Mouse (Mus musculus) 3134 (cell line): ENCODE data around the gene Ttc7.

Source experiments
- DNase-seq: peaks from one replicate; pipeline ENCODE4 v3.0.0-alpha.2; 2011; ENCODE audit warnings: low spot score; ENCODE audit not compliant: insufficient read length; ENCODE audit errors: extremely low read depth

Gene Ttc7

DNA sequence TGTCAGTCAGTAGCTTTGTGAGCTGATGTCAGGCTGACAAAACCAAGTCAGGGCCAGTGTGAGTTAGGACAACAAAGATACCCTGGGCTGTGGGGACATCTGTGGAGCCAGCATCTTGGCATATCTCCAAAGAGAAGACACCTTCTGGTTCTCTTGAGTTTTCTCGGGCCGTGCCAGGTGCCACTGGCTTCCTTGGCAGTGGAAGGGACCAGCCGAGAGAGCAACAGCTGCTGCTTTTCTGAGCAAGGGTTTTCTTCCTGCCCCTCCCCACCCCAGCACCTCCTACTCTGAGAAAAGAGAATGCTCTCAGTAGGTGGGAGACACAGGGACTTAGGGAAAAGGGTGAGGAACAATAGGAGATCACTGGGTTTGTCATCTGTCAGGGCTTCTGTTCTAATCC lies 78.4 kb downstream of the Ttc7 start:
- DNase-seq: no peak

DNA sequence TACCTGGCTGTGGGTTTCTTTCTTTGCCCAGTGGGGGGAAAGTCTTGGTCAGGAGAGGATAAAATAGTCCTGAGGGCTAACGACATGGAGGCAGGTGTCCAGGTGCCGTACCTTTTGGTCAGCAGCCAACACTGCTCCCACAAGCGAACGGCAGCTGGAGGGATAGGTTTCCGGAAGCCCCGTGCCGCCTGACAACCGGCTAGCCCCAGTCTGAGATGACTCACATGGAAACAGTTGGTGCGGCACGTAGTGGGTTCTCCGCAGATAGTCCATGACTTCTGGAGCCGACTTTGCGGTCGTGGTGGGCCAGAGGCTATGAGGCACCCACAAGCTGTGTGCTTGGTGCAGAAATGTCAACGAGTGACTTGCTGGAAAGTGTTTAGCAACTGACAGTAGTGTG lies 81.4 kb downstream of the Ttc7 start:
- DNase-seq: no peak

DNA sequence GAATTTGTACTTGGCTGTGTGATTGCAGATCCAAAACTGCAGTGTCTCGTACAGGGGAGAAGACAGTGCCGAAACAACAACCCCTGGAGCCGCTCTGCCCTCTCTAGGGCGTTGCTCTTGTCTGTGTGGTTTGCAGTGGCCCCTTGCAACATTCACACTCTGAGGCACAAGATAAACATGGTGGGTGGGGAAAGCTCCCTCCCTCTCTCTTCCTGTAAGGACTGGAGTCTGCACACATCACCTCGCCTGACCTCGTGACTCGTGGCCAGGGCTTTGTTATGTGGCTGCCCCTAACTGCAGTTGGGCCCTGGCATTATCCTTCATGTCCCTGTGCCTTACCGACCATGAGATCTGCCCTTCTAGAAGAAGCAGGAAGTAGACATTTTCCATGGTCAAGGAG lies 82.6 kb downstream of the Ttc7 start:
- DNase-seq: no peak

DNA sequence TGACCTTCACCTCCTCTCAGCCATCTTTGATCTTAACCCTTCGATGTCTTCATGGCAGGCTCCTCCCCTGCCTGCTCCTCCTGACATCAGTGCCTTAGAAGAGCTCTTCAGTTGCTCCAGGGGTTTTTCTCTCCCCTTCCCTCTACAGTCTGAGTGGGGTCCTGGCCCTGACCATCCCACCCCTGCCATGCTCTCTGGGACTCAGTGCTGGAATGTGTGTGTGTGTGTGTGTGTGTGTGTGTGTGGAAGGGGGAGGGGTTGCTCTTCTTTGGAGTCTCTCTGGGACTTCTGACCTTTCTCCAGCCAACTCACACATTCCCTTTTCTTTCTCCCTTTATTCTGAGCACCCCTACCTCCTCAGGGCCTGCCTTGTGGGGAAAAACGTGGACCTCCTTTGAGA lies 83.8 kb downstream of the Ttc7 start:
- DNase-seq: no peak

DNA sequence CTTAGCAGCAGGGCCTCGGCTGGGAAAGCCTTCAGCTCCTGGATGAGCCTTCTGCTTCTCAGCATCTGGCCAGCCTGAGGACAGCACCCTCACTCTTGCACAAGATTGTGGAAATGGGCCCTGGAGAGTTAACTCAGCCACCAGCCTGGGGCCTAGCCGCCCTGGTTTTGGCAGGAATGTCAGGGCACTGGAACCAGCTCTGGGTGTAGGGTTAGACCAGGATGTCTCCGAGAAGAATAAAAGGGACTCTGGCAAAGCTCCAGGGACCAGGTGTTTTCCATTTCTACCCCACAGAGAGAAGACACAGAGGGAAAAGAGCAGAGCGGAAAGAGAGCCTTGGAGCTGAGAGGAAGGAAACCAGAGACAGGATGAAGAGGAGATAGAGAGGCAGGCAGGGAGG lies 84.5 kb downstream of the Ttc7 start:
- DNase-seq: no peak

DNA sequence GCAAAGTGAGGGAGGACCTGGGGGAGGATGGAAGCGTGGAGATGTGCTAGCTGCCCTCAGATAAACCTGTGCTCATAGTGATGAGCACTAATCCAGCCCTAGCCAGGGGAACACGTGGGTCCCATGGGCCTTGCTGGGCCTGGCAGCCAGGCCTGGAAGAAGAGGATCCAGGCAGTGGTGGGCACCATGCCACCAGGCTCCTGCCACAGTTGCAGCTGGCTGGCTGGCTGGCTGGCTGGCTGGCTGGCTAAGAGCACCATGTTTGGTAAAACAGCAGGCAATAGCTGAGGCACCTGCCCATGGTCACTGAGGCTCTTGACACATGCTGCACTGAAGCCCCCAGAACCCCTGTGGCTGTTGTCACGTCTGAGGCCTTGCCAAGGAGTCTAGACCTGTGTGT lies 85.0 kb downstream of the Ttc7 start:
- peak; percentile 83 for DNase-seq

DNA sequence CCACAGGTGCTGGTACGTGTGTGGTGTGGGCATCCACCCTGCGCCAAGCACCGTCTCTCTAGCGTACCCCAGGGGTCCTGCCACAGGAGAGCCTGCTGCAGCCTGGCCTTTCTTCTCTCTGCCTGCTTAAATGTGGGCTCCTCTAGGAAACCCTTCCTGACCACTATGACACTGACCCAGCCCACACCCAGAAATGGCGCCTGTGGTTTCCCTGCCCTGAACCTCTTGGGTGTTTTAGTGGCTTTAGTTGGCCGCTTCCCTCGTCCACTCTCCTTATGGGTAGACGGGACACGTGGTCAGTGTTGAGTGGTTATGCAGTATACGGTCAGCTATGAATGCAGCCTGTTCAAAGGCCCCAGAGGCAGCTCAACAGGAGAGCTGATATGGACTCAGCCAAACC lies 85.8 kb downstream of the Ttc7 start:
- peak; percentile 79 for DNase-seq

DNA sequence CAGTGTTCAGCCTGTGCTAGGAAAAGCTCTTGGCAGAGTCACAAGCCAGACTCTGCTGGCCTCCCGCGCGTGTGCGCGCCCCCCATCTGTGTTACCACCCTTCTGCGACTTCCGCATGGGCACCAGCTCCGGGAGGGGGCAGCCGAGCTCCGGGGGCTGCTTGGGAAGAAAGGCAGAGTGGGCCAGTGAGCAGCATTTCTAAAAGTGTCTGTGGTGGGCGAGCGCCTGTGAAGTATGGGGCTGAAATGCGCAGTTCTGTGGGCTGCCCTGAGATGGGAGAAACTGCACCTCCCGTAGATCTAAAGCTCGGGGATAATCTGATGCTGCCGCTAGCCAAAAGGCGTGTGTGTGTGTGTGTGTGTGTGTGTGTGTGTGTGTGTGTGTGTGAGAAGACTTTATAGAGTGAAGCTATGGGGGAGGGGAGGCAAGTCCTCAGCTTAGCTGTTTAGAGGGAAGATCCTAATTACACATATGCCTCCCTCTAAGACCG lies 86.6 kb downstream of the Ttc7 start:
- no peak for DNase-seq

DNA sequence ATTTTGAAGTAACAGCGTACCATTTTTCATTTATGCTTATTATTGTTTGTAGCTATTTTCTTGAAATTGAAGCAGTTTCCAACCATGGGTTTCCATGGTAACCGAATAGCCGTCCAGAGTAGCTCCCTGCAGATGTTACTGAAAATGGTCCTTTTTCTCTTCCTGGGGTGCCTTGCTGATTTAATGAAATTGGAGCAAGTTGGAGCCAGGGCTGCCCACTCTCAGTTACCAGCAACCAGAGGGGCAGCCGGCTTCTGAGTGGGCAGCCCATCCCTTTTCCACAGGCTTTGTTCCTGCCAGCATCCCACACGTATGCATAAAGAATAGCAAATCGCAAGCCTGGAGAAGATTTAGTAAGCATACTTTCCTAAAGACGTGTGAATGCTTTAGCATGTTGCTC lies 89.5 kb downstream of the Ttc7 start:
- no peak for DNase-seq

DNA sequence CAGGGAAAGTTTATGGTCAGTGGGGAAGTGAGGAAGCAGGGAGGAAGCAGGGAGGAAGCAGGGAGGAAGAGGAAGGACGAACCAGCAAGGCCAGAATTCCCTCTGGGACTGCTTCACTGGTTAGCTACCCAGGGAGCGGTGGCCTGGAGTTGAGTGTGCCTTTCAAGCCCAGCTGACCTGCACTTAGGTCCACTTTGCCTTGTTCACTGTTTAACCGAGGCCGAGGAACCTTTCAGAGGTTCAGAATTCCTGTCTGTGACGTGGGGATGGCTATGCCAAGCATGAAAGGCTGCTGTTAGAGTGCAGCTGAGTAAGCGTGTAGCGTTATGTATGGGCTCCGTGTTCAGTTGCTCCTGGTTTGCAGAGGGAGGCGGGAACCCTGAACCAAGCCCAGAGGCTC lies 90.6 kb downstream of the Ttc7 start:
- no peak for DNase-seq

DNA sequence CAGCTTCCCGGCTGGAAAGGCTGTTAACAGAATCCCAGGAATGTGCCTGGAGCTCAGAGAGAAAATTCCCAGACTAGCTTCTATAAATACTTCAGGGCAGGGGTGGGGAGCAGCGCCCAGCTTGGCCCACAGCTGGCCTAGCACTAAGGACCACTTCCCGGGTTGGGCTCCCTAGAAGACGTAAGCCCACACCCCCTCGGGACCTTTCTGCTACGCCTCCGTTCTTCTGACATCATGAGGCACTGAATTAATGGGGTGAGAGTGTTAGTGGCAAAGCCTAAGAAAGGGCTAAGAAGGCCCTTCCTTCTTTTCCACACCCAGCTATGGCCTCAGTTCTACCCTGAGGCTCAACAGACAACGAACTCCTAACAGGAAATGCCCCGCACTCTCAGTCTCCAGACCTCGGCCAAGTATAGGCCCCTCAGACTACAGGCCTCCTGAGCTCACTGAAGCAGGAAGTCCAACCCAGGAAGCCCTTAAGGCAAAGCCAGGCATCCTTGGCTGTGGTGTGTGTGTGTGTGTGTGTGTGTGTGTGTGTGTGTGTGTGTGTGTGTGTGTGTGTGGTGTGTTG lies 93.3 kb downstream of the Ttc7 start:
- DNase-seq: no peak

DNA sequence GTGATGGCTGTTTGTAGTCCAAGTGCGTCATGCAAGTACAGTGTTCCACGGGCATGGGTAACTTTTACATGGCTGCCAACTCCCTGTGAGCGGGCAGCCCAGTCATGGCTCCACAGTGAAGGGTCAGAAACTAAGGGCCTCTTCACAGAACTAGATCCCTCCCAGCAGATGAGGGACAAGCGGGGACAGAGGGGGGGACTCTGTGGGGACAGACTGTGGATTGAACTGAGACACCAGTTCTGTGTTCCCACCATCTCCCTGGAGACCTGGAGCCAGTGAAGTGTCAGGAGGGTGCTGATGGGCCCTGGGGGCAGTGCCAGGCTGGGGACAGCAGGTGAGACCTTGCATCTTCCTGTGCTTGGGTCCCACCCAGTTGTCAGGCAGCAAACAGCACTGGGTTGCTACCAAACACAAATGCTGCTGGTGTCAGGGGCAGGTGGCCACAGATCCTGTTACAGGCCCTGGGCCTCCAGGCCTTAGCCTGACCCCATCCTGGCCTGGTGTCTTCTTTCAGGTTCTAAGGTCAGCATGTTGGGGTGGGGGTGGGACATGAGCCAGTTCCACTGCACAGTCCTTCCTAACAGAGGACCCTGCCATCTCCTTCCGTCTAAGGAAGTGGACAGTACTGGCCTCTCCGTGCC lies 94.3 kb downstream of the Ttc7 start:
- no peak for DNase-seq

DNA sequence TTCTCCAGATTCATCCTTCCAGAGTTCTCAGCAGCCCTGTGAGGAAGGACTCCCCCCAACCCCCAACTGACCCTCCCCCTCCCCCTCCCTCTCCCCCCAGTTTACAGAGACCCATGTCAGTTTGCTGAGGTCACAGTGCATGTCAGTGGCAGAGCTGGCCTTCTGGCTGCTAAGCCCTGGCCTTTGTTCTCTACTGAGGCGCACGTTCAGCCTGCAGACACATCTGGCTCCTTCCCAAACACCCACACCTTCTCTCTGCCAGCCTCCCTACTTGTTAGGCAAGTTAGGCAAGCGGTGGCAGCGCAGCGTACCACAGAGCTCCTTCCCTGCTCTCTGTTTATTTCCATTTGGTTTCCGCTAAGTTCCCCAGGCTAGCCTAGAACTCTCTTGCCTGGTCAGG lies 94.8 kb downstream of the Ttc7 start:
- no peak for DNase-seq

DNA sequence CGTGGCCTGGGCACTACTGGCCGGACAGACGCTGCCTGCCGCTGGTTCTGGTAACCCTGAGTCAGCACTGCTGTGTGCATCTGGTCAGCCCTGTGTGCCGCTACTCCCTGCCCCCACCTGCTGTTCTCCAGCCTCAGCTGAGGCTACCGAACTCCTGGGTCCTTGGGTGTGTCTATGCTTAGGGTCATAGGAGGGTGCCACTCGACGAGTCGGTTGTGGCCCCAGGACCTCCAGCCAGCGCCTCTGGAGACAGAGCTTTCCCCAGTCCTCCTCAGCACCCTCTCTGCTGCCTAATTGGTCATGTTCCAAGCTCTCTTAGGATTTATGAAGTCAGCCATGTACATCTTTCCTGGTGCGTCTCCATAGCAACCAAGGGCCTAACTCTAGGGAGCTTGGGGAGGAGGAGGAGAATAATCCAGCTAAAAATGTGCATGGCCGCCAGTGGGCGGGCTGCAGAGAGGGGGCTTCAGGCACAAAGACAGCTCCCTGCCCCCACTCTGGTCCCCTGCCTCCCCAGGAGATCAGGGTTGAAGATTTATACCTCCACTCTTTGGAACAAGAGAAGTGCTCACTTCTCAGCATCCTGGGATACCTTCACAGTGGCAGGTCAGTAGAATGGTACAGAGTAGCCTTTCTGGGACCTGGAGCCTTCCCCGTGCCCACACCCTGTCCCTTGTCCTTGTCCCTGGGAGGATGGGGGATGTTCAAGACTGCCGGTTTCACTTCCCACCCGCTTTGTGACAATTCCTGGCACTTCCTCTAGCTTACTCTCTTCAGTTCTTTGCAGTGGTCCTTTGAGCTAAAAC lies 95.9 kb downstream of the Ttc7 start:
- no peak for DNase-seq

DNA sequence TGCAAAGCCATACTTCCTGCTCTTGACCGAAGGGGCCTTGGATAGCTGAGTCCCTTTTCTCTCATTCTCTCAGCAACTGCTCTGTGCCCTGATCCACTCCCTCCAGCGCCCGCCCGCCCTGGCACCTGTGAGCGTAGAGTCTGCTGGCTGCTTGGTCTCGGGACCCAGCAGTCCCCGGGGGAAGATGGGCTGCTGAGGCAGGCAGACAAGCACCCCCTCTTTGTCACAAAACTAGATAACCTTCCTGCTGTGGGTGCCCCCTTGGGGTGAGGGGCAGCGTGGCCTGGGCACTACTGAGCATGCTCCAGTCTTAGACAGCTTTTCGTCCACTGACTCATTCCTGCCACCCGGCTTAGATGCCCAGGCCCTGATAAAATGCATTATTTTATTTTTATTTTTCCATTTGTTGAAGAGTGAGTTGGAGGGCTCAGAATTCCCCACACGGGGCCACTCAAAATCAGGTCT lies 96.5 kb downstream of the Ttc7 start:
- DNase-seq: no peak

DNA sequence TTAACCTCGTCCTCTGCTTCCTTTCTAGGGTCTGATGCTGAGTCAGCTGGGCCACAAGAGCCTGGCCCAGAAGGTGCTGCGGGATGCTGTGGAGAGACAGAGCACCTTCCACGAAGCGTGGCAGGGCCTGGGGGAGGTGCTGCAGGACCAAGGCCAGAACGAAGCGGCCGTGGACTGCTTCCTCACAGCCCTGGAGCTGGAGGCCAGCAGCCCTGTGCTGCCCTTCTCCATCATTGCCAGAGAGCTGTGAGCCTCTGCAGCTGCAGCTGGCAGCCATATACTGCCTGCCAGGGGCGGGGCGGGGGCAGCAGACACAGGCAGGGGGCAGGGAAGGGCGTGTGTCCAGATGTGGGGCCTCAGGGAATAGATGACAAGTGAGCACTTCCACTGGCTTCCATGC lies 97.1 kb downstream of the Ttc7 start:
- DNase-seq: no peak

DNA sequence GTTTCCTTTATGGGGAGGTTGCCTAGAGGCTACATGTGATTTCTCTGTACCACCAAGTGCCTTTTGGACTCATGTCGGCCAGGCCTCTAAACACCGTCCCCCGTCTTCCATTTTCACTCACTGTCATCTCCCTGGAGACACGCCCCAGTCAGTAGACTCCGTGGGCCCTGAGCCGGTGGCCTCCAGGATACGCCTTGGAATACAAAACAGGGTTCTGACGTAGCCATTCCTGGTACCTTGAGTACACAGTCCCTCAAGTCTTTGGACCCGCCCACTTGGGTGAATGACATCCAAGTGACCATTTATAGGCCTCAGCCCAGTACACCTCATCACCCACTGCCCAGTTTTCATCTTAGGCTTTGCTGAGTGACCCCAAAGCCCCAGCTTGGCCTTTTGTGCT lies 98.0 kb downstream of the Ttc7 start:
- DNase-seq: no peak

DNA sequence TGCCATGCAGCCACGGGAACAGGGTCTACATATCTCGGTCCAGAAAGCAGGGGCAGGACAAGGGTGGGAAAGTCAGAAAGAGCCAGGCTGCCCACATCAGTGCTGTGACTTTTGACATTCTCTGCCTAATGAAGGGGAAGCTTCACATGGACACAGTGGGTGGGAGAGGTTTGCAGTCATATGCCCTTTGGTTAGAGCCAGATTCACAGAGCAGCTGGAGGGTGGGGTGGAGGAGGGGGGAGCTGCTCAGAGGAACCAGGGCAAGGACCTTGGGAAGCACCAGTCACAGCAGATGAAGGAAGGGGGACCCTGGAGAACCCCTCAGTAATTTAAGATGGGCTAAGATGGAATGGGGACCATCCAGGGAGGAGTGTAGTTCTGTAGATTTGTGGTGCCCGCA lies 103.1 kb downstream of the Ttc7 start:
- no peak for DNase-seq

DNA sequence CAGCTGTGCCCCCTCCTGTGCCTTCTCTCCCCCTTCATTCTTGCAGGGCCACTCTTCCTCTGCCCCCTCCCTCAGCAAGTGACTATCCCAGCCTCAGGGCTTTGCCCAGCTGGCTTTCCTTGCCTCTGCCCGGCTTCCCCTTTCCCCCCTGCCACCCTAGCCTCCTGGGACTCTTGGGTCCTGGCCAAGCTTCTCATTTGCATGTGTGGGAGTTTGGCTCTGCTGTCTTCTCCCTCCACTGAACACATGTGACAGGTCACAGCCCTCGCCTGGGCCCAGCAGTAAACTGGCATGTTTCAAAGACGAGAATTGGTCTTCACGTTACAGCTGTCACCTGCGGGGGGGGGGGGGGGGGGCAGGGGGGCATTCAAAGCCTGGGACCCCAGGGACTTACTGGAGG lies 104.4 kb downstream of the Ttc7 start:
- DNase-seq: no peak

DNA sequence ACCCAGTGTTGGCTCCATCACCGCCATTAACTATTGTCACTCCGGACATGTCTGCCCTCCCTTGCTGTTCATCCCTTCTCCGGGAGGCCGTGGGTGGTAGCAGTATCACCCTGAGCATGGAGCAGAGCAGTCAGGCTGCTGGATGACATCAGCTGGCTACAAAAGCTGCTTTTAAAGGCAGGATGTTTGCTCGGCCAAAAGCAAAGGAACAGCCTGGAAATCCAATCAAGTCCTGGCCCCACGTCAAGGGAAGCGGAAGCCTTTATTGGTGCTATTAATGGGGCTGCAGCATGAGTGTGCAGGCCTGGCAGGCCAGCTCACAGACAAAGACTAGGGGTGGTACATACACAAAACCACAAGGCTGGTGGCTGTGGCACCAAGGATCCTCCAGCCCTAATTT lies 108.6 kb downstream of the Ttc7 start:
- DNase-seq: no peak

DNA sequence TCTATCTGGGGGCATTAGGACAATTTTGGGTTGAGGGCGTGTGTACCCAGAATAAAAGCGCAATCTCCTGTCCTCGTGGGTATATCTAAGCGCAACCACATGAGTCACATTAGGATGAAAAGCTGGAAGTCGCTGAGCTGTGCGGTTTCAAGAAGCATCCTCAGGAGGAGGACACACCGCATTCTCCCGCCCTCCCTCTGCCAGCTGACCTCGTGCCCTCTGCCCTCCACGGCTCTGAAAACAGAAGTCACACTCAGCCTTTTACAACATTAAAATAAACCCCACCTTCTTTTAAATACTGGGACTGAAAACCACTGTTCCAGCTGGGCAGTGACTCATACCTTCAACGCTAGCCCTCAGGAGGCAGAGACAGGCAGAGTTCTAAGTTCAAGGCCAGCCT lies 114.4 kb downstream of the Ttc7 start:
- no peak for DNase-seq

DNA sequence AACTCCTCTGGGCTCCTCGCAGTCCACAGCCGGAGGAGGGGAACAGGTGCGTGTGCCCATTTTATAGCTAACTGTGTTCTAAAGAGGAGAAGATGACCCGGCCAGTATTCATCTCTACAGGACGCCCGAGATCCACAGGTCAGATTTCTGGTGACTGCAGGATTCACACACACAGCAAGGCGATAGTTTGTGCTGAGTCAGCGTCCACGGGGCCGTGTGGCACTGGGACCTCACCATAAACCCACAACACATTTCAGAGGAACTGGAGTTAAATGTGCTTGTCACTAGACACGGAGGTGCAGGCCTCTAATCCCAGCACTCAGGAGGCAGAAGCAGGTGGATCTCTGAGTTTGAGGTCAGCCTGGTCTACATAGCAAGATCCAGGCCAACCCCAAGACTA lies 119.8 kb downstream of the Ttc7 start:
- no peak for DNase-seq
